Mouse (Mus musculus): ENCODE measurements around the gene Polr2b.

- TF ChIP-seq CTCF (IDR thresholded peaks at IDR 0.05; ENCODE audit: low read depth), result no peak
- no peak for TF ChIP-seq EP300 (IDR thresholded peaks at IDR 0.05; ENCODE audit: low read depth)
Observed at GRCm38 (mm10) chr5:77385221-77385620, 75.3 kb downstream of the Polr2b start.

Data from heart, postnatal 0 days (tissue).